Mouse (Mus musculus): ENCODE results near the gene Ulk4.
"Not testable (repeated sequence)": the region's sequence is repeated elsewhere in the genome, so short reads cannot be mapped to it uniquely, and the experiment has no call there.

Gene Ulk4

GRCm38 (mm10) chr9:121067043-121067442, 210.0 kb downstream of the Ulk4 start:
- in situ Hi-C loops (cut with MboI, MseI), result no loop called here

GRCm38 (mm10) chr9:121065383-121065978, 211.5 kb downstream of the Ulk4 start:
- in situ Hi-C loops (cut with MboI, MseI), result no loop called here

GRCm38 (mm10) chr9:121064606-121065355, 212.2 kb downstream of the Ulk4 start:
- in situ Hi-C loops (cut with MboI, MseI), result no loop called here

GRCm38 (mm10) chr9:121062671-121063070, 214.3 kb downstream of the Ulk4 start:
- in situ Hi-C loops (cut with MboI, MseI), result no loop called here

- in situ Hi-C loops (cut with MboI, MseI), result no loop called here
Measured at GRCm38 (mm10) chr9:121061820-121062623, 215.0 kb downstream of the Ulk4 start.

GRCm38 (mm10) chr9:121060331-121060730, 216.7 kb downstream of the Ulk4 start:
- in situ Hi-C loops (cut with MboI, MseI), result no loop called here

GRCm38 (mm10) chr9:121059286-121059685, 217.7 kb downstream of the Ulk4 start:
- in situ Hi-C loops (cut with MboI, MseI), result no loop called here

- in situ Hi-C loops (cut with MboI, MseI), result no loop called here
Measured at GRCm38 (mm10) chr9:121058538-121058937, 218.5 kb downstream of the Ulk4 start.

GRCm38 (mm10) chr9:121058116-121058515, 218.9 kb downstream of the Ulk4 start:
- in situ Hi-C loops (cut with MboI, MseI), result no loop called here

GRCm38 (mm10) chr9:121057401-121057800, 219.6 kb downstream of the Ulk4 start:
- in situ Hi-C loops (cut with MboI, MseI), result no loop called here

GRCm38 (mm10) chr9:121056526-121056925, 220.5 kb downstream of the Ulk4 start:
- in situ Hi-C loops (cut with MboI, MseI), result no loop called here

GRCm38 (mm10) chr9:121056036-121056435, 221.0 kb downstream of the Ulk4 start:
- in situ Hi-C loops (cut with MboI, MseI), result no loop called here

- in situ Hi-C loops (cut with MboI, MseI), result not testable (repeated sequence)
Measured at GRCm38 (mm10) chr9:121045657-121046056, 231.3 kb downstream of the Ulk4 start.

- in situ Hi-C loops (cut with MboI, MseI), result no loop called here
Measured at GRCm38 (mm10) chr9:121044471-121045206, 232.4 kb downstream of the Ulk4 start.

- in situ Hi-C loops (cut with MboI, MseI), result no loop called here
Measured at GRCm38 (mm10) chr9:121043021-121043420, 234.0 kb downstream of the Ulk4 start.

GRCm38 (mm10) chr9:121038396-121038795, 238.6 kb downstream of the Ulk4 start:
- in situ Hi-C loops (cut with MboI, MseI), result no loop called here

GRCm38 (mm10) chr9:121037975-121038374, 239.0 kb downstream of the Ulk4 start:
- in situ Hi-C loops (cut with MboI, MseI), result no loop called here

- in situ Hi-C loops (cut with MboI, MseI), result no loop called here
Measured at GRCm38 (mm10) chr9:121035296-121035695, 241.7 kb downstream of the Ulk4 start.

- in situ Hi-C loops (cut with MboI, MseI), result no loop called here
Measured at GRCm38 (mm10) chr9:121033596-121033995, 243.4 kb downstream of the Ulk4 start.

GRCm38 (mm10) chr9:121032322-121032964, 244.6 kb downstream of the Ulk4 start:
- in situ Hi-C loops (cut with MboI, MseI), result no loop called here

- in situ Hi-C loops (cut with MboI, MseI), result no loop called here
Measured at GRCm38 (mm10) chr9:121030949-121031348, 246.0 kb downstream of the Ulk4 start.

All from T-helper 17 cell (primary cell).